Mouse (Mus musculus): ENCODE measurements around the gene Nasp.

Nasp gene

DNA sequence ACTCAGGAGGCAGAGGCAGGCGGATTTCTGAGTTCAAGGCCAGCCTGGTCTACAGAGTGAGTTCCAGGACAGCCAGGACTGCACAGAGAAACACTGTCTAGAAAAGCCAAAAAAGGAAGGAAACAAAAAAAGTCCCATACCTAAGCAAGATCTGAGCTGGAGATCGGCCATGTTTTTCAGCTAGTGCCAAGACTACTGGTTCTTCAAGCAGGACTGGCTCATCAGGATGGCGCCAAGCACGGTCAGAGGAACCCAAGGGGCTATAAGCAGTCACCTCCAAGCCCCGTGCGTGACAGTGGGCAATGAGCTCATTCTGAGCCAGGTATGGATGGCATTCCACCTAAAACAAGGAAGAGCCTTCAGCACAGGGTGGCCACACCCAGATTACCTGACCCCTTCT is 11.1 kb upstream of the Nasp start:
- no peak for DNase-seq (ENCODE audit: low read depth, low spot score)

DNA sequence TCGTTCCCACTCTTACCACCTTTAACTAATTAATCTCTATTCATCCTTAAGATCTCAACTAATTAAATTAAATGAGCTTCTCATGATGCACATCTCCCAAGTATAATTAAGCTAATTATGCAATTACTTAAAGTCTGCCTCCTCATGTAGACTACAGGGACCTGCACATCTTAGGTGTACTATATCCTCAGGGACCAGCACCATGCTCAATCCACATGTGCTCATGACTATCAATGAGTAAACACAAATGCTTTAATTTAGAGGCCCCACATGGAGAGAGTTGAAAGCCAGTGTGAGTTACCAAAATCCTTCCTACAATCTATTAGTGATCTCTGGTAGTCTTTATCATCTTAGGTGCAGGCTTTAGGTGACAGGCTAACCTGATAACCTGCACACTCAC is 7.5 kb upstream of the Nasp start:
- no peak for DNase-seq (ENCODE audit: low read depth, low spot score)

DNA sequence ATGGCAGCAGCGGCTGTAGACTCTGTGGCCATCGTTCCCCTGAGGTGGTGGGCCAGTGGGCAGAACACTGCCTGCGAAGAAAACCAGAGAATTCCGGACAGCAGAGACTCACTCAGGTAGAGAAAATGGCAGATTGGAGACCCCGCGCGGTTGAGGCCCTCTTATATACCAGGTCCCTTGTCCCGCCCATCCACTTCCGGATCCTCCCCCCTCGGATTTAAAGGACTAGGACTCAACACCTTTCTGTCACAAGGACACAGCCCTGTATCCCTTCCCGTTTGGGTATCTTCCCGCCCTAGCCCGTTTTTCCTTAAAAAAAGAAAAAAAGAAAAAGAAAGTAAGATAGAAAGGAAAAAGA is 403 bp downstream of the Nasp start:
- peak; percentile 93 for DNase-seq (ENCODE audit: low read depth, low spot score)

DNA sequence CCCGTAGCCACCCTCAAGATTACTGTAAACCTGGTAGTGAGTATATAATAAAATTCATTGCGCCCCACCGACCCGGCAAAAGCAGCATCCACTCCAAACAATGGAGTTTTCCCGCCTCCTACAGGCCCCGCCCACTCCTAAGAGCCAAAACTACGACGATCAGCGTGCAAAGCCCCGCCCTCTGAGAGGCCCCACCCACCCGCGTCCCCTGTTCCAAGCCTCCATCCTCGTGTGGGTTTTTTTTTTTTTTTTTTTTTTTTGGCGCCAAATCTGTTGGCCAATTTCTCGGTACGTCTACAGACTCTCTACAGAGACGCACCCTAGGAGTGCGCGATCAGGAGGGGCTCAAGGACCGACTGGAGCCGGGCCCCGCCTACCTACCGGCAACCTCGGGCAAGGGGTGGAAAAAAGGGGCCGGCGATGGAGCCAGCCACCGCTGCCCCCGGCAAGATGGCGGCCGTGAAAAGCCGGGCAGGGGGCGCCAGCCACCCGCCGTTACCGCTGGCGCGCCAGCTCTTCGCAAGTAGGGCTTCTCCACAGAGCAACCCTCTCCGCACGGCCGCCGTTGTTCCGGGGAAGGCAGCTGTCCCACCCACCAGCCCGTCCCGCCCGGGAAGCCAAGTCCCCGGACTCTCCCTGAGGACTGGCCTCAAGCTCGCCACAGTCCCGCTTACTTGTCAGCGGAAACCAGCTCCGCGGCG is 933 bp downstream of the Nasp start:
- DNase-seq (ENCODE audit: low read depth, low spot score), result peak; percentile 93

DNA sequence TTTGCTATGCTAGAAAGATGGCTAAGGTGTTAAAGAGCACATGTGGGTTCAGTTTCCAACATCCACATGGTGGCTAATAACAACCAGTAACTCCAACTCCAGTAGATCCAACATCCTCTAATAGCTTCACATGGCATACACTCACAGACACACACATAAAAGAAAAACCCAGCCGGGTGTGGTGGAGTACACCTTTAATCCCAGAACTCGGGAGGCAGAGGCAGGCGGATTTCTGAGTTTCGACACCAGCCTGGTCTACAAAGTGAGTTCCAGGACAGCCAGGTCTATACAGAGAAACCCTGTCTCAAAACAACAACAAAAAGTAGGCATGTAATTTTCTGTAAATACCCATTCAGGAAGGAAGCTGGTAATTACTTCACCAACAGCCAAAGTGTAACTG is 2.9 kb downstream of the Nasp start:
- DNase-seq (ENCODE audit: low read depth, low spot score), result no peak

DNA sequence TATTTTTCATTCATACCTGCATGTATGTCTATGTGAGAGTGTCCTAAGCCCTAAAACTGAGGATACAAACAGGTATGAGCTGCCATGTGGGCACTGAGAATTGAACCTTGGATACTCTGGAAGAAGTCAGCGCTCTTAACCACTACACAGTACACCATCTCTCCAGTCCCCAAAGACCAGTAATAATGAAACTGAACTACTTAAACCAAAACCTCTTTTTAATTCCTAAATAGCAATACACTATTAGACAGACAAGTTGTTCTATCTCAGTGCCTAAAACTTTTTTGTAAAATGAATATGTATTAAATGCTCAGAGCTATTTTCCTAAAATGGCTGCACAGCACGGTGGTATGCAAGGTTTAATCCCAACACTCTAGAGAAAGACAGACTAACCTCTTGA is 12.5 kb downstream of the Nasp start:
- no peak for DNase-seq (ENCODE audit: low read depth, low spot score)

DNA sequence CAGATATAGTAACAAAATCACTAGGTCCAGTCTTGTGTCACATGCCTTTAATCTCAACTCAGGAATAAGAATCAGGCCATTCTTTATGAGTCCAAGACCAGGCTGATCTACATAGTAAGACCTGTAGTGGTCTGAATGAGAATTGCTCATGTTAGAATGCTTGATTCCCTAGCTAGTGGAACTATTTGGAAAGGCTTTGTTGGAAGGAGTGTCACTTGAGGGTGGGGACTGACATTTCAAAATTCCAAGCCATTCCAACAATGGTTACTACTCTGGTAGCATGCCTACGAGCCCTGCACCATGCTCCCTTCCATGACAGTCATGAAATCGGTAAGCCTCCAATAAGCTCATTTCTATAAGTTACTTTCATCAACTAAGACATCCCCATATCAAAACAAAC is 15.1 kb downstream of the Nasp start:
- DNase-seq (ENCODE audit: low read depth, low spot score), result no peak

DNA sequence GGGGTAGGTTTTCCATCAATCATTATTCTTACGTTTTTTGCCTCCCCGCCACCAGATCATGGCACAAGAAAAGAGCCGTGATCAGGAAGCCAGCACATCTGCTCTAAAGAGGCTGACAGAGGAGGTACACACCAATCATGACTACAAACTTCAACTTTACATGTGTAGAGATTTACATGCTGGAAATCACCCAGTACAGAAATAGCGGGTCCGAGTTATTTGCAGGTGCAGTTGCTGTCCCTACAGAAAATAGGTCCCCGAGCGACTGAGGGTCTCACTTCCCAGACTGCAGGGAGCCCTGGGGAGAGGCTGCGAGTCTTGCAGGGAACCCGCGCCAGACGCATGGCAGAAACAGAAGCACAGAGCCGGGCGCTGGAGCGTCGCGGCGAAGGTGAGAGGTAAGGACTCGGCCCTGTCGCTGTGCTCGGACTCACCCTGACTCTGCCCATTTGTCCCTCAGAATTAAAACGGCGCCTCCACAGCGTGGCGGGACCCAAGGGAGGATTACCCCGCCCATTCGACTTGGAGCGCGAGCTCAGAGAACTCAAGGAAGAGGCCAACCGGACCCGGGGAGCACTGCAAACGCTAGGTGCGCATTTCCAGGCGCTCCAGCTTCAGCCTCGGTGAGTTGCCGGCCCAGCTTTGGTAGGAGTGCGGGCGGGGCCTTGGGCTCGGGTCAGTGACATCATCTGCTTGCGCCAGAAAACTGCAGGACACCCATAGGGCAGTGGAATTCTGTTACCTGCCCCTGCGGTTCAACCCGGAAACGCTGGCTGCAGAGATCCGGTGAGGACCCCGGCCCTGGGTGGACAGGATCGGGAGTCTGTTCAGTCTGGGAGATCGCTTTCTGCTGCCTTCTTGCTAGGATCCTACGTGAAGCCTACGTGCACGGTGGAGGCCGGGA is 30.5 kb downstream of the Nasp start:
- peak; percentile 85 for DNase-seq (ENCODE audit: low read depth, low spot score)

DNA sequence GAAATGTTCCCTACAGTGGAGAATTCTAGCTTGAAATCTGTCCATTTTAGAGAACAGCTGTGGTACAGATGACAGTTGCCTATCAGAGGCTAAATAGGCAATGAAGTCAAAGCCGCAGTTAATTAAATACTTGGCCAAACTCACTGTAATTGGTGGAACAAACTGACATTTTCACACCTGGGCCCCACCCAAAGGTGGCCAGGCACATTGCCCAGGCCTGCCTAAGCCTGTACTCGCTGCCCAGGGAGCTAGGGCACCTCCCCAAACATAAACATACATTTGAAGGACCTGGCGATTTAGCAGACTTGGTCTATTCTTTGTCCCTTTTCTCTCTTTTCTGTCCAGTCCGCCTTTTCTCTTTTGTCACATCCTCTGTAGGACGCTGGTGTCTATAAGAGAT is 31.4 kb downstream of the Nasp start, which contains the start of gene Ccdc17:
Ccdc17 (plus strand) TSS at position 276 of the 400 bp plus-strand sequence.
- DNase-seq (ENCODE audit: low read depth, low spot score), result no peak

DNA sequence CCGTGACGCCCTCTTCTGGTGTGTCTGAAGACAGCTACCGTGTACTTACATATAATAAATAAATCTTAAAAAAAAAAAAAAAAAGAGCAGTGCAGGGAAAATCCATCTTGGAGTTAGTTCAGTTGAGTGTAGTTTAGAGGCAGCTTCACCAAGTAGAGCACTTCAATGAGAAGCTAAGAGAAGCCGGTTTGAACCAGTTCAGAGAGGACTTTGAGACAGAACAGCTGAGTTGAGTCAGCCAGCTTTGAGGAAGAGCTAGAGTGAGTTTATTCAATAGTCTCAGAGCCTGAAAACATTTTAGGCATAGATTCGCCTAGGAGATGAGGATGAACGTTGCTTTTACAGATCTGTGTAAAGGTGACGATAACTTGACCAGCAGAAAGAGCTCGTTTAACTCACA is 31.9 kb downstream of the Nasp start:
- no peak for DNase-seq (ENCODE audit: low read depth, low spot score)

DNA sequence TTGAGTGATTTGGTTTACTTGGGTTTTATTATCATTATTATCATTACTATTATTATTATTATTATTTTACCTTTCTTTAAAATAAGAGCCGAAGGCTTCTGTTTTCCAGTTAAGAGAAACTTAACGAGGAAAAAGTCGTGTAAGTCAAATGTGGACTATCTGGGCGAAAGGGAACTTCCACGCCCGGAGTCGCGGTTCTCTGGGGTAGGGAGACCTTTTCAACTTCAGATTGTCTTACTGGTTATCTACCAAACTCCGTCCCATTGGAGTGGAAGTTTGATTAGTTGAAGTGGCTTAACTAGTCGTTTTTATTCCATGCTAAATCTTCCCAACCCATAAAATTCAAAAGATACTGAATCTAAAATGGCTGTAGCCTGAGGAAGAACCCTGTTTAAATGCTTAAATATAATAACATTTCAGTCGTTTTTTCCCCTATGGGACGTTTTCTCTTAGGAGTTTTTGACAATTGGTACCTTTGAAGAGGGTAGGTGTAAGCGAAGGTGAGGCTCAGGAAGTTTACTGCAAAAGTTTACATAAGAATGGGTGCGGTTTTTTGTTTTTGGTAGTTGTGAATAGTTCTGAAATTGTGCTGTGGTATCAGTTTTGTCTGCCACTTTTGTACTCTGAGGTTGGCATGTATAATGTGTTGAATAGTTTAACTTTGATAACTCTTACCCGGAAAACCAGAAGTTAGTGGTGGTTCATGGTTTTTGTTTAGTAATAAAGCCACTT is 69.4 kb downstream of the Nasp start:
- peak; percentile 34 for DNase-seq (ENCODE audit: low read depth, low spot score)

DNA sequence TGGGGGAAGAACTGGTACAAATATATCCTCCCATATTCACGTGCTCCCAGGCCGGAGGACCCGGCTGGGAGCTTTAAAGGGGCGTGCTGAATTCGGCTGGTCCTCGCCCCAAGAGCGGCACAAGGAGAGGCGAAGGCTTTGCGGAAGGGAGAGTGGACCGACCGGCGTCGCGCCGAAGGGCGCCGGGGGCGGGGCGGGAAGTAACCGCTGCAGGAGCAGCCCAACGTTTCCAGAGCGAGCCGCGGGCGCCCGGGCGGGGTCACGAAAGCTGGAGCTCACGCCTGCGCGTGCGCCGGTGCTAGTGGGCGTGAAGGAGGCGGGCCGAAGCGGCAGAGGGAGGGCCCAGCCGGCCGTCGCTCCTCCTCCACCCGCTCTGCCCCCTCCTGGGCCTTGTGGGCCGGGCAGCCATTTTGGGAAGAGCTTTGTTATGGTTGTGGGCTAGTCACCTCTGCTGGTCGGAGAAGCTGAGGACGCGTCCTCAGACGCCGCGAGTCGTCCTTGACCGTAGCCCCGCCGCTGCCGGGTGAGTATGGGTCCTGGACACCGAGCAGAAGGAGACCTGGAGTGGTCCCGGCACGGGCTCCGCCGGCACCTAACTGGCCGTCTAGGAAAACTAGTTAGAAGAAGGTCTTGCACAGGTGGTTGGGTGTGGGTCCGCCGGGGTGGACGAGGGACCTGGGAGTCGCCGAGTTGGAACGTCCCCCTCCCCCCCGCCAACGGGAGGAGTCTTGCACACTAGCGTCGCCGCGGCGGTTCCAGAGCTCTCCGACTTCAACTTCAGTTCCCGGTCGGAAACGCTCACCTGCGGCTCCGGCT is 70.2 kb downstream of the Nasp start, which contains the start of gene Gpbp1l1:
Gpbp1l1 (plus strand) TSS at position 353 of the 816 bp plus-strand sequence.
- DNase-seq (ENCODE audit: low read depth, low spot score), result peak; percentile 98

DNA sequence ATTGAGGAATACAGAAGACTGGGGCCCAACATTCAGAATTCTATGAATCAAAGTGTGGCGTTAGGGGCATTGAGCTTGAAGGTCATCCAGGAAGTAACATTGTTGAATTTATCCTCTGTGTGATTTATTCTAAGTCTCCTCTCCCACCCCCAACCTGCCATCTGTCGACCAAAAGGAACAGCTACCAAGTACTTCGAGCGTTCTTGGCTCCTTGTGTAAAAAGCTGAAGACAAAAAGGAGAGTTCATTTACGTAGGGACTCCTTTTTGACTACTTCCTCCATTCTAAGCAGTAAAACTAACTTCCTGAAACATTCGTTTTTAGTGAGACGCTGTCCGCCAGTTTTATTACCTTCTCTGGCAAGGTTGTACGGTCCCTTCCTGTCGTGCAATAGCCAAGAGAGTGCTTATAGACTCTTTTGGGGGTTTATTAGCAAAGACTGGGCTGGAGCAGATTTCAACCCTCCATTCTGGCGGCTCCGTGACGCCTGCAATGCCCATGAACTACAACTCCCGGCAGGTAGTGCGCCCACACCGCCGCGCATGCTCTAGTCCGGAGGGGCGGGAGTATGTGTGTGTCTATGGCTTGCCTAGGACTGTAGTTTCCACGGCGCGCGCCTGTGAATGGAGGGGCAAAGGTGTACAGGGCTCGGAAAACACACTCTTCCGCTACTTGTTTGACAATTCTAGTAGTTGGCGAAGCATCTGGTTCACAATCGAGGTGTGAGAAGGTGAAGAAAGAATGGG is 71.0 kb downstream of the Nasp start:
- peak; percentile 97 for DNase-seq (ENCODE audit: low read depth, low spot score)

DNA sequence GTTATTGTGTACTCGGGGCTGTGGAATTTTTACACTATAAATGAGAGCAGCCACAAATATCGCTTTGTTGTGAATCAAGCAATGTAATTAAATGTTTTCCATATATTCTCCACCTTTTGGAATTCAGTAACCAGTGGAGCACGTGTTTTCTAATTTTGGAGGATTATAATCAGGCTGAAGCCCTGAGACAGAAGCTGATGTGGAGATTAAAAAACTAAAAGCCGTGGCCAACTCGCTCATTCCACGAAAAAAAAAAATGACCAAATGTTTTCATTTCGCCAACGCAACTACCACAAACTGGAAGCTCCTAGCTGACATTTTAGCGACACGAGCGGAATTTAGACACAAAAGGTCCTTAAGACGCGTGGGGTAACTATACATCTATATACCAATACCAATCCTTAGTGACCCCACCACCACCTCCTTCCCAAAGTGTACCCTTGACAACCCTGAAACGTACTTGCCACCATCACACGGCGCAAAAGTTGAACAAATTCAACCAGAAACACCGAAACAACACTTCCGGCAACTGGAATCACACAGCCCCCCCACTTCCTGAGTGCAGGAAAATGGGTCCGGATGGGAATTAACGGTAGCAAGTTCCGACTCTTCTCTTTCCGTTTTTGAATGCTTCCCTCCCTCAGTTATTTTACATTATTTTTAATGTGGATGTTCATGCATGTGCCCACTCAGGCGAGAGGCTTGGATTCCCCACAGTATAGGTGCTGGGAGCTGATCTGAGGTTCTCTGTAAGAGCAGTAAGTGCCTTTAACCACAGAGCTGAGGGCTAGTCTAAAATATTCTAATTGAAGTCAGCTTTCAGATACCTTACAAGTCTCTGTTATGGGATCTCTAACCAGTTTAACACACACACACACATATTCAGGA is 72.1 kb downstream of the Nasp start, which contains the start of gene Tmem69:
Tmem69 (minus strand) TSS at position 524 of the 888 bp plus-strand sequence.
- peak; percentile 81 for DNase-seq (ENCODE audit: low read depth, low spot score)

DNA sequence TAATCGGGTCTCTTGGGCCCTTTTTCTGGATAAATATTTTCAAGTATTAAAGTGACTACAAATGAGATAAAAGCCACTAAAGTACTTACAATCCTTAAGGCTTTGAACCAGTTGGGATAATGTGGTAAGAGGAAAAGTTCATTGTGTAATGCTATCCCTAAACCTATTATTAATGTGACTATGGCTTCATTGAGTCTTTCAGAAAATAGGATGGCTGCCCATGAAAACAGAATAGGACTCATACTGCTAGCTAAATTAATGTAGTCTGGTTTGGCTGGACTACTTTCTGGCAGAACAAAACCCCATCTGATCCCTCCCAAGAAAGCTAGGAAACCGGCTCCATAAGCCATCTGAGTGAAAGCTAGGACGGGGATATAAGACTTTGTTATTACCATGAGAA is 74.7 kb downstream of the Nasp start:
- no peak for DNase-seq (ENCODE audit: low read depth, low spot score)
